Mouse (Mus musculus): ENCODE results near the gene Gm11114.

Gene Gm11114

GRCm38 (mm10) chr9:85312473-85312872 lies at the start of gene Gm11114:
Gm11114 (plus strand) TSS chr9:85312773.
- in situ Hi-C loops (cut with MseI, MboI) = loop anchor here in 1 of 2 experiments (25.0 kb wide), 1 partner anchor 850 kb away; no protein-coding TSS in a partner anchor

GRCm38 (mm10) chr9:85266847-85267246 lies 45.7 kb upstream of the Gm11114 start:
- in situ Hi-C loops (cut with MseI, MboI) = no loop called here

- in situ Hi-C loops (cut with MseI, MboI) = no loop called here
Observed at GRCm38 (mm10) chr9:85274114-85274513, 38.5 kb upstream of the Gm11114 start.

GRCm38 (mm10) chr9:85302849-85303248 lies 9.7 kb upstream of the Gm11114 start:
- in situ Hi-C loops (cut with MseI, MboI) = loop anchor here in 1 of 2 experiments (25.0 kb wide), 1 partner anchor 841 kb away; no protein-coding TSS in a partner anchor

- in situ Hi-C loops (cut with MseI, MboI) = loop anchor here in 1 of 2 experiments (25.0 kb wide), 1 partner anchor 841 kb away; no protein-coding TSS in a partner anchor
Observed at GRCm38 (mm10) chr9:85303378-85303777, 9.2 kb upstream of the Gm11114 start.

GRCm38 (mm10) chr9:85316122-85316521 lies 3.5 kb downstream of the Gm11114 start:
- in situ Hi-C loops (cut with MseI, MboI) = loop anchor here in 1 of 2 experiments (25.0 kb wide), 1 partner anchor 854 kb away; no protein-coding TSS in a partner anchor

GRCm38 (mm10) chr9:85320167-85320951 lies 7.8 kb downstream of the Gm11114 start:
- in situ Hi-C loops (cut with MseI, MboI) = loop anchor here in 1 of 2 experiments (25.0 kb wide), 1 partner anchor 858 kb away; no protein-coding TSS in a partner anchor

GRCm38 (mm10) chr9:85324158-85324875 lies 11.7 kb downstream of the Gm11114 start:
- in situ Hi-C loops (cut with MseI, MboI) = loop anchor here in 1 of 2 experiments (25.0 kb wide), 1 partner anchor 862 kb away; no protein-coding TSS in a partner anchor

- in situ Hi-C loops (cut with MseI, MboI) = loop anchor here in 1 of 2 experiments (25.0 kb wide), 1 partner anchor 863 kb away; no protein-coding TSS in a partner anchor
Observed at GRCm38 (mm10) chr9:85325201-85325868, 12.8 kb downstream of the Gm11114 start.

GRCm38 (mm10) chr9:85326292-85327241 lies 14.0 kb downstream of the Gm11114 start:
- in situ Hi-C loops (cut with MseI, MboI) = loop anchor here in 1 of 2 experiments (25.0 kb wide), 1 partner anchor 864 kb away; no protein-coding TSS in a partner anchor

- in situ Hi-C loops (cut with MseI, MboI) = loop anchor here in 1 of 2 experiments (25.0 kb wide), 1 partner anchor 865 kb away; no protein-coding TSS in a partner anchor
Observed at GRCm38 (mm10) chr9:85327242-85328211, 15.0 kb downstream of the Gm11114 start, which contains the start of gene Tent5a. Tent5a (minus strand) TSS chr9:85327348.

GRCm38 (mm10) chr9:85328259-85328658 lies 15.7 kb downstream of the Gm11114 start:
- in situ Hi-C loops (cut with MseI, MboI) = loop anchor here in 1 of 2 experiments (25.0 kb wide), 1 partner anchor 866 kb away; no protein-coding TSS in a partner anchor

GRCm38 (mm10) chr9:85331521-85331920 lies 18.9 kb downstream of the Gm11114 start:
- in situ Hi-C loops (cut with MseI, MboI) = loop anchor here in 1 of 2 experiments (25.0 kb wide), 1 partner anchor 869 kb away; no protein-coding TSS in a partner anchor

GRCm38 (mm10) chr9:85336046-85336445 lies 23.5 kb downstream of the Gm11114 start:
- in situ Hi-C loops (cut with MseI, MboI) = loop anchor here in 1 of 2 experiments (25.0 kb wide), 1 partner anchor 874 kb away; no protein-coding TSS in a partner anchor

- in situ Hi-C loops (cut with MseI, MboI) = loop anchor here in 1 of 2 experiments (25.0 kb wide), 1 partner anchor 878 kb away; no protein-coding TSS in a partner anchor
Observed at GRCm38 (mm10) chr9:85340303-85340702, 27.7 kb downstream of the Gm11114 start.

- in situ Hi-C loops (cut with MseI, MboI) = loop anchor here in 1 of 2 experiments (25.0 kb wide), 1 partner anchor 881 kb away; no protein-coding TSS in a partner anchor
Observed at GRCm38 (mm10) chr9:85342892-85343785, 30.6 kb downstream of the Gm11114 start.

- in situ Hi-C loops (cut with MseI, MboI) = loop anchor here in 1 of 2 experiments (25.0 kb wide), 1 partner anchor 886 kb away; no protein-coding TSS in a partner anchor
Observed at GRCm38 (mm10) chr9:85347823-85348523, 35.4 kb downstream of the Gm11114 start.

Measured in mouse trophoblast stem cell (cell line).